Mouse (Mus musculus) olfactory bulb, adult 2 months (tissue): ENCODE data around the gene Scin. TPM values are rescaled to one million over a fixed set of nuclear protein-coding genes. Genes with fewer than 3 reads are reported as not detected.
A peak's percentile ranks its signal among the peaks of the same experiment; 100 is the strongest.

ENCODE experiments used
- H3K27ac ChIP-seq: fragments of 200-500 bp; 2 replicates; pipeline ENCODE4 v1.5.1; 2012; ENCODE audit warnings: low read depth, low read length; ENCODE audit not compliant: insufficient read depth
- H3K4me1 ChIP-seq: fragments of 200-500 bp; 2 replicates; pipeline ENCODE4 v1.6.1; 2012; ENCODE audit warnings: low read length; ENCODE audit not compliant: control insufficient read depth, insufficient read depth
- H3K4me3 ChIP-seq: fragments of 200-500 bp; 2 replicates; pipeline ENCODE4 v1.5.1; 2012; ENCODE audit warnings: mild to moderate bottlenecking, low read depth, low read length, moderate library complexity; ENCODE audit not compliant: insufficient read depth
- CTCF ChIP-seq: fragments of 200-500 bp; IDR thresholded peaks from 2 replicates; pipeline ENCODE4 v1.5.1; 2012; ENCODE audit warnings: low read depth, mild to moderate bottlenecking, low read length, moderate library complexity; ENCODE audit not compliant: insufficient read depth
- POLR2A ChIP-seq: fragments of 200-500 bp; IDR thresholded peaks from 2 replicates; pipeline ENCODE4 v1.6.1; 2012; ENCODE audit warnings: mild to moderate bottlenecking, low read depth, low read length, moderate library complexity; ENCODE audit not compliant: insufficient read depth
- WGBS: fragments of 180-500 bp; shearing (Covaris S2); methylation state at CpG from one replicate; pipeline ENCODE4 v1.1.7; 2018; 5-methylcytosine and 5-hydroxymethylcytosine counted together
- polyA plus RNA-seq: library from polyadenylated mRNA; stranded (reverse); fragments of >200 nt; gene quantifications from 2 replicates; pipeline ENCODE4 v1.2.4, GENCODE M21; 2012; ENCODE audit warnings: low replicate concordance; ENCODE audit not compliant: missing spikeins, insufficient read depth, insufficient read length

Scin gene
- polyA plus RNA-seq, 1 experiment, result not detected

DNA sequence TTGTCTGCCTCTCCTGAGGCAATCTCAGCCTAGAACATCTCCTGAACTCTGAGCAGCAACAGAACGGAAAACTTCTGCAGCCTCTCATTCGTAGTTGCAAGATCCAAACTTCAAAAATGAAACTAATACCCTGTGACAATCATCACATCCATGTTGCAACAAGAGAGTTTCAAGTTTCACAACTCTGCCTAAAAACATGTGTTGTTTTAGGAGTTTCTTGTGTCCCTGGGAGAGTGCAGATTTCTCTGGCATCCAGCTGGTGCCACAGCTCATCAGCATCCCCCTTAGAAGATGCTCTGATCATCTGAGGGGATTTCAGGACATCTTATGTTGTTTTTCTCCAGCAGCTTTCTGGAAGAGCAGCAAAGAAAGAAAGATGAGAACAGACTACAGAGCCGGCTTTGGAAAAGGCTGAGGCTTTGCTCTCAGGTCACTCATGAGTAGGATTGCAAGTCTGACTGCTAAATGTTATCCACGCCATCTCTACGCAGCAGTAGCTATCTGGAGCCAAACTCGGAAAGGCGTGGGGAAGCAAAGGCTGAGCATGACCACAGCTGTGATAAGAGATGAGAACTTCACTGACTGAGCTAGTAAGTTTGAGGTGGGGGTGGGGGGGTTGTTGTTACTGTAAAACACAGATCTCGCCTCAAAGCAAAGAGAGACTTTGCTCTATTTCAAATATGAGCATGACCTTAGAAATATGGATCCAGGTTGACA lies 18.5 kb upstream of the Scin start:
- TF ChIP-seq CTCF (no peak), POLR2A (no peak)
- WGBS, result 86% methylated on average over 8 of the region's 8 CpGs
- Histone ChIP-seq H3K4me1 (no peaks in the 10 kb centered on the region), H3K4me3 (no peak overlapping the region), H3K27ac (no peak overlapping the region)

DNA sequence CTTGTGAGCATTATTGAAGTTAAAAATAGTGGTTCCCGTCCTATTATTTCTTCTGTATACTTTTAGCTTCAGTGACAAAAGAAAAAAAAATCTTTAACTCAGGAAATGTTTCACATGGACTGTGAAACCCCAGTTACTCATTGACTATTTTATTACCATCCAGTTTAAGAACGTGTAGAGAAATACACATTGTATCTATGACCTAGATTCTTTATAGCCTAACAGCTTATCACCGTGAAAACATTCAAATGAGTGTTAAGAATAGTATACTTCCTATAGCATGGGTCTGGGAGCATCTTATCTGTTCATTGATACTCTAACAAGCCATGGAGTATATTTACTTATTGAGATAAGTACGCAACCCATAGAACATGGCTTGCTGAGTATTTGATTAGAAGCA lies 13.3 kb upstream of the Scin start:
- 68% methylated on average over 4 of the region's 4 CpGs for WGBS
- TF ChIP-seq POLR2A (no peak), CTCF (no peak)

DNA sequence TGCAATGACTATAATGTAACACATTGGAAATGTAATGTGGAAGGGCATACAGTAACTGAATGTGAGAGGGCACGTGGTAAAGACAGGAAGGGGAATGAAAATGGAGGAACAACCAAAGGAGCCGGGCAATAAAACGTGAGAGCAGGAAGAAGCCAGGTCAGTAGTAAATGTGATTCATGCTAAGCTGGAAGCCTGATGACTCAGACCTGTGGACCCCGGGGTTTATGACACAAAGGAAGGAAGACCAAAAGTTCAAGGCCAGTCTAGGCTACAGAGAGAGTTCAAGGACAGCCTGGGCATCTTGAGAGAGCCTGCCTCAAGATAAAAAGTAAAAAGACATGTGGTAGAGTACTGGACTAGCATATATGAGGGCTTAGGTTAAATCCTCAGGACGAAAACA lies 12.5 kb upstream of the Scin start:
- no peaks in the 10 kb centered on the region for H3K4me1 ChIP-seq
- TF ChIP-seq CTCF (no peak), POLR2A (no peak)
- no peak overlapping the region for H3K4me3 ChIP-seq
- H3K27ac ChIP-seq, result no peak overlapping the region
- WGBS, result 83% methylated on average over 5 of the region's 5 CpGs

More for the DNA sequence above, 13.3 kb upstream of the Scin start:
- Histone ChIP-seq H3K4me1 (no peaks in the 10 kb centered on the region), H3K27ac (no peak overlapping the region), H3K4me3 (no peak overlapping the region)

DNA sequence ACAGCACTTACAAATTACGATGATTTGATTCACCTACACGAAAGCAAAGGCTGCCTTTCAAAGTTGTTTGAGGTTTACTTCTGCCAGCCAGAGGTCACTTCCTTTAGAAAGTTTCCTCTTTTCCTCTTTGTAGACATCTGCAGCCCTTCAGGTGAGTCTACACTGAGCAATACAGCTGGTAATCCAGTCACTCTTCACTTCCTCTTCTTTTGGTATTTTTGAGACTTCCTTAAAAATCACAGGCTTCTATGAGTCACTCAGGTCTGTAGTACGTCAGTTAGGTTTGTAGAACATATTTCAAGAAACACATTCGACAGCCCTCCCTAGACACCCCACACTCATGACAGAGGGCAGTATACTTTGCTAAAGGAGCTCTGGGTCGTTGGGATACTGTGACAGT lies 6.7 kb upstream of the Scin start:
- no peak overlapping the region for H3K4me3 ChIP-seq
- TF ChIP-seq POLR2A, result no peak
- no peak for TF ChIP-seq CTCF
- H3K27ac ChIP-seq, result no peak overlapping the region
- WGBS, result 88% methylated on average over 5 of the region's 5 CpGs
- H3K4me1 ChIP-seq, result no peaks in the 10 kb centered on the region

DNA sequence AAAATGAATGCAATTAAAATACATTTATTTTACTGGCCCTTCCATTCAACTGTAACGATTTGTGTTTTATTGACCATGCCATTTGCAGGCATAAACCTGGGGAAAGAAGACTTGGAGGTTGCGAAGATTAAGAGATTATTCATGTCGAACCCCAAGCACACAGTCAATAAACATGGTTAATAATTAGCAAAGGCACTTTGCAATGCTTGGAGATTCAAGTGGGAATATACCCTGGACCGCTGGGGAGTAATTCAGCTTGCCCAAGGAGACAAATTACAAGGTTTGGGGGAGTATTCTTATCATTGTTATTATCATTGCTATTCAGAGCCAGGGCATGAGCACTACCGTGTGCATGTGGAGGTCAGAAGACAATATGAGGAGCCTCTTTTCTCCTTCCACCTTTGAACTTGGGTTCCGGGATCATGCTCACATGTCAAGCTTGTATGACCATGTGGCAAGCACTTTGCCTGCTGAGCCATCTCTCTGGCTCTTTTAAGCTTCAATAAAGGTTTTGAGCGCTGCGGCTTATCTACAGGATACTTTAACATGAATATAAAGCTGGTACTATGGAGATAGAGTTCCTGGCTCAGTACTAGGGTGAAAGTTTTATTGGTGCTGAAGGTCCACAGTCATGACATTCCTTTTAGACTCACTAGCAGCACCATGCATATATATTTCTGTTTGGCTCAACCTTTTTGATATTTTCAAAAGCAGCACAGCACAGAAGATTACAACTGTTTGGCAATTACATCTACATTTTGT lies 5.6 kb upstream of the Scin start:
- no peak for TF ChIP-seq CTCF
- no peak for TF ChIP-seq POLR2A
- 85% methylated on average over 8 of the region's 8 CpGs for WGBS
- Histone ChIP-seq H3K4me1 (no peaks in the 10 kb centered on the region), H3K27ac (no peak overlapping the region), H3K4me3 (no peak overlapping the region)

DNA sequence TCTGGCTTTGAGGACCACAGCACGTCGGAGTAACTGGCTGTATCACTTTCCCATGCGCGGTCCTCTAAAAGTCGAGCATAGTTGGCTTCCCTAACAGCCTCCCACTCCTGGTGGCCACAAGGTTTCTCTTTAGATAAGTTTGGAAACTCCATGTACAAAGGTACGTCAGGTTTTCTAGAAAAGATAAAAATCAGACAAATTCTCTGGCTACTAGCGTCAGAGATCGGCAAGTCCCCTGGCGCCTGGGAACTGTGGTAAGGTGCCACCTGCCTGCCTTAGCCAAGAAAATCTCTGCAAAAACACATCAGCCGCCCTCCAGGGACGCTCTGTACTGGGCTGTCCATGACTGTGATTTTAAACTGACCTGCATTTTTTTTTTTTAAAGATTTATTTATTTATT lies 501 bp upstream of the Scin start:
- no peak overlapping the region for H3K4me3 ChIP-seq
- no peak for TF ChIP-seq CTCF
- no peak for TF ChIP-seq POLR2A
- H3K27ac ChIP-seq, result no peak overlapping the region
- 62% methylated on average over 11 of the region's 11 CpGs for WGBS
- H3K4me1 ChIP-seq, result peaks cover 8% of the 10 kb centered on the region

DNA sequence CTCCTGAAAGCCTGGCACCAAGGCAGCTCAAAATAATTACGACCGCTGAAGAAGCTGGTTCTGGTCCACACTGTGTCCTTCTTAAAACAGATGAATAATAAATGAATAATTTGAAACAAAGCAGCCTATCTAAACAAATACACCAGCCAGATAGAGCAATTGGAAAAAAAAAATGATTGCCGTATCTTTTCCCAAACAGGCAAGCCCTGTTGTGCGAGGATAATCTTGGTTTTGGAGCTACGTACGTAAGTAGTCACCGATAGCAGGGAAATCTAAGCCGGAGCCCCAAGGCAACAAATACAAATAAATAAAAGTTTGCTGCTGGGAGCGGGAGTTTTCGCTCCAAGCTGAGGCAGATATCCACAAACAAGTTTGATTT lies 845 bp downstream of the Scin start:
- 10% methylated on average over 10 of the region's 10 CpGs for WGBS
- Histone ChIP-seq H3K4me3 (peak overlapping the region; percentile 8), H3K27ac (no peak overlapping the region), H3K4me1 (peaks cover 8% of the 10 kb centered on the region)
- TF ChIP-seq CTCF (no peak), POLR2A (no peak)

DNA sequence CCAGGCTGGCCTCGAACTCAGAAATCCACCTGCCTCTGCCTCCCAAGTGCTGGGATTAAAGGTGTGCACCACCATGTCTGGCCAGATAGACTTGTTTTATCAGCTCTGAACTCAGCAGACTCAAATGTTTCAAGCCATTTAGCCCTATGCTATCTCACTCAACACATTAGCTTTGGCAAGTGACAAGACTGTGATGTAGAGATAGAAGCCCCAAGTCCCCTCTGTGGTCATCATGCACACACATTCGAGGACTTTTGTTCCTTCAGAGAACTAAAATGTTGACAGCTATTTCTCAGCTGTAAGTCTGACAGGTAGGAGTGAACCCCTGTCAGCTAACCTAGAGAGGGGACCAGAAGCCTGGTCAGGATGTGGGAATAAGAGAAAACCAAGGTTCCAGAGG lies 15.2 kb downstream of the Scin start:
- TF ChIP-seq CTCF (no peak), POLR2A (no peak)
- no peaks in the 10 kb centered on the region for H3K4me1 ChIP-seq
- 81% methylated on average over 2 of the region's 2 CpGs for WGBS
- no peak overlapping the region for H3K4me3 ChIP-seq
- H3K27ac ChIP-seq, result no peak overlapping the region

DNA sequence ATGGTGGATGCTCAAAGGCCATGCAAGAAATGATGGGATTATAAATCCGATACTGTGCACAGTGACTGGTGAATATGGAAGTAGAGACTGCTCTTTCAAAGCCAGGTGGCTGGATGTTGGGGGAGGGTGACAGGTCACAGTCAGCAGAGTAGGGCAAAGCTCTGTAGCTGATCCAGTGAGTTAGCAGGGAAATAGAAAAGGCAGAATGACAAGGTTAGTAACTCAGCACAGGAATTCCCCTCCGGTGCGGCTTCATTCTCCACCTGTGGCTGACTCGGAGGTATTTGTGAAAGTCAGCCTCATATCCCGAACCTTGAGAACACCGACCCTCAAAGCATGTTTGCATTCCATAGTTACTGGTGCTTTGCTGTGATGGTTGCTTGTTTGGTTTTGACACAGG lies 17.0 kb downstream of the Scin start:
- TF ChIP-seq CTCF (no peak), POLR2A (no peak)
- 92% methylated on average over 6 of the region's 6 CpGs for WGBS
- Histone ChIP-seq H3K27ac (no peak overlapping the region), H3K4me3 (no peak overlapping the region), H3K4me1 (no peaks in the 10 kb centered on the region)

DNA sequence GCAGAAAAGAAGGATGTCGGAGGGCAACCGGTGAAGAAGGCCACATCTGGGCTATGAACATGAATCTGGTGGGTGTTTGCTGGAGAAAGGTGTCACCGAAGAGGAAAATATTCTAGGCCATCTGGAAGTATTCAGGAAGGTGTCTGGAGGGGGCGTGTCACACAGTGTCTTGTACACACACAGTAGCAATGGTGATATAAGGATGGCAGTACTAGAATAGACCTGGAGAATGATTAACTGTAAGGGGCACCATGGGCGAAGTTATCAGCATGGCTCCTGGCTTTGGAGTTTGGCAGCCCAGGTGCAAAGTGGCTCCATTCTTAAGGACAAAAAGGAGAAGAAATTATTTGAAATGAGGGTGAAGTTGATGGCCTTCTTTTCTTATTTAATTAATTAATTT lies 17.8 kb downstream of the Scin start:
- H3K4me1 ChIP-seq, result no peaks in the 10 kb centered on the region
- no peak for TF ChIP-seq CTCF
- TF ChIP-seq POLR2A, result no peak
- WGBS, result 95% methylated on average over 5 of the region's 5 CpGs

More for the DNA sequence above, 17.8 kb downstream of the Scin start:
- Histone ChIP-seq H3K27ac (no peak overlapping the region), H3K4me3 (no peak overlapping the region)
